Mouse (Mus musculus): ENCODE results near the gene Ccdc13.

Gene Ccdc13

DNA sequence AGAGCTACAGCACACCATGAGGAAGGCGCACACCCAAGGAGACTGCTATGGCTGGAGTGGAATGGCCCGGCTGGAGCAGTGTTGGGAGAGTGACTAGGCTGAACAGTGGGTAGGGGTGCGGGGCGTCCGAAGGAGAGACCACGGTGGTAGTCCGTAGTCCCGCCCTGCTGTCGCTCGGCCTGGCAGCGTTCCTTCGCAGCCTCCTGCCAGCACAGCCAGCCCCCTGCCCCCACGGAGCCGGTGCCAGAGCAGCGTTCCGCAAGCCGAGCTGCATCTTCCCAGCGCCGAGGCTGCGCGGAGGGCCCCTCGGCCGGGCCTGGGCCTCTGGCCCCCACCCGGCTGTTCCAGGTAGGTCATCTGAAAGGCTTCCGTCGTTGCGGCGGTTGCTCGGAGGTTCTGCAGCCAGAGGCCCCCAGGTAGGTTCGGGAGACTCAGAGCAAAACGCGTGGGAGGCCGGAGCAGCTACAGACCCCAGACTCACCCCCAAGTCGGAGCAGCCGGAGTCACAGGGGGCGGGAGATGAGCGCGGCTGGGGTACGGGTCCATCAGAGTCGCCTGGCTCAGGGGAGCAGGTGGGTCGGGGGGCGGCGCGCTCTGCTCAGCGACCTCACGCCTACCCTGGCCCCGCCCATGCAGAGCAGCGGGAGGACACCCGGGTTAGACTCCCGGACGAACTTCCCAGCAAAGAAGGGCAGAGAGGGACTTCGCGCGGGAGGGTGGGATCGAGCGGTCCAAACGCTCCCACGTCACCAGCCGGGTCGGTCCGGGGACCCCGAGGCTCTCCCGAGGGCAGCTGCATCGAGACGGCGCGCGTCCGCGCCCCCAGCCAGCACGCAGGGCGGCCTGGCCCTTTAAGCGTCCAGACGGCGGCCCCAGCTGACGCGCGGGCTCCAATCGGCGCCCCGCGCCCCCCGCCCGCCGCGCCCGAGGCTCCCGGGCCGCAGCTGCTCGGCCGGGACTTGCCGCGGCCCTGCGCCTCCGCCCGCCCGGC, 79.9 kb downstream of the Ccdc13 start, which contains the start of gene Zfp651:
TSS of gene Zfp651 (plus strand) at position 240 of the 991 bp plus-strand sequence.
- DNase-seq, result peak; percentile 84

DNA sequence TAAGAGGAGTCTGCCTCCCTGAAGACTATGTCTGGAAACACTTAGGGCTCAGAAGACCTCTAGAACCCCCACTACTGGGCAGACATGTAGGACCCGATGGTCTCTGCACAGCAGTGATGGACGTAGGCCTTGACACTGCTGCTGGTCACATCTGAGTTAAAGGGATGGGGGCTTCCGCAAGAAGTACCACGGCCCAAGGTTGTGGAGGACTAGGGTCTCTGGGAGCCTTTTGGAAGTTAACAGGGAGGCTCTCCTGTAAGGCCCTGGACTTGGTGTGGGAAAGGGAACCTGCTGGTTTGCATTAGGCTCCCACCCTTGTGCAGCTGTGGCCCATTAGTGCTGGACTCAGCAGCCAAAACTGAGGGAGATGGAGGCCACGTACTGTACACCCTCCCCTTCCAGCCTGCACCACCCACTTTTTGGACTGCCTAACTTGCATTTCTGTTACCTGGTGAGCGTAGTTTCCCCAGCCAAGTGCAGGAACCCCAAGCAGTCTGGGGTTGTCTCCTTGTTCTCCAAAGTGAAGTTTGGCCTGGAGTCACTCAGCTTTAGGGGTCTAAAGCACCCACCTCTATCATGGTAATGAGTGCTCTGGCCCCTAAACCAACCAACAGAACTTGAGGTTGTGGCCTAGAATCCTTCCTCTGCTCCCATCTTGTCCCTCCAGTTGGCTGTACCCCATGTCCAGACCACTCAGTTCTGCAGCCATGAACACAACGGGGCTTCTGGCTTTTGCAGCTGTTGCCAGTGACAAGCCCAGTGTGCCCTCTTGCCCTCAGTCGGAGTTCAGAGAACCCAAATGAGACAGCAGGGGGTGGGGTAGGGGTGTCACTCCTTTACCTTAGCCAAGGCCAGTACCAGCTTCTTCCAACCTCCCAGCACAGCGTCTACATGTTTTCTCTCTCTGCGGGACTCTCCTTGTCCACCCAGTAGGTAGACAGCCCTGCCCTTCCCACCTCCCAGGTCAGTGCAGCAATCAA, 81.1 kb downstream of the Ccdc13 start:
- no peak for DNase-seq

DNA sequence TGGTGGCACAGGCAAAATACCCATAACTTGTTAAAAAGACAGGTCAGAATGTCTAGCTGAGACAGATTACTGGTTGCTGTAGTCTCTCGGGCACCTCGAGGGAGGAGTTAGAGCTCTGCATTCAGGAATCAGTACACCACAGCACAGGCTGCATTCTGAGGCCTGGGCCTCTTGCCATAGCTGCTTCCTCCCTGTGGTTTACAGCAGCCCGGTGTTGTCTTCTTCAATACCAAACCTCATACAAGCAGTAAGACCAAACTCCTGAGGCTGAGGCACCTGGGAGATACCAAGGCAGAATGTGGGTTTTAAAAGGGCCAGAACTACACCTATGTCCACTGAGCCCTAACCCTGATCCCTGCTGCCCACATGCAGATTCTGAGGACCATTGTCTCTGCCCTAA, 81.8 kb downstream of the Ccdc13 start:
- DNase-seq, result no peak

DNA sequence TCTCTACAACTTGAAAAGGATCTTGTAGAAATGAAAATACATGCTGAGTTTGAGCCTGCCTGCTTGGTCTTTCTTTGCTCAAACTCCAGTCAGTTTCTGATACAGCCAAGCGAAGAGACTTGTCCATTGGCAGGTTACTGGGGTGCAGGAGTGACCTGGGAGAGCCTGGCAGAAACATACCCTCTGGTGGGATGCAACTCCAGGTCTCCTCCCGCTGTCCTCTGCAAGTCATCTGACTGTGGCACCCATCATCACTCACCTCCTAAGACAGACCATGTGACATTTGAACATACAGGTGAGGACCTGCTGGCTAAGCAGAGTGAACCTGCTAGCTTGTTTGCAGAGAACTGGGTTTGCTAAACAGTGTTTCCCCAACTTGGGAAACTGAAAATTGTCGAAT, 82.5 kb downstream of the Ccdc13 start:
- DNase-seq, result no peak

DNA sequence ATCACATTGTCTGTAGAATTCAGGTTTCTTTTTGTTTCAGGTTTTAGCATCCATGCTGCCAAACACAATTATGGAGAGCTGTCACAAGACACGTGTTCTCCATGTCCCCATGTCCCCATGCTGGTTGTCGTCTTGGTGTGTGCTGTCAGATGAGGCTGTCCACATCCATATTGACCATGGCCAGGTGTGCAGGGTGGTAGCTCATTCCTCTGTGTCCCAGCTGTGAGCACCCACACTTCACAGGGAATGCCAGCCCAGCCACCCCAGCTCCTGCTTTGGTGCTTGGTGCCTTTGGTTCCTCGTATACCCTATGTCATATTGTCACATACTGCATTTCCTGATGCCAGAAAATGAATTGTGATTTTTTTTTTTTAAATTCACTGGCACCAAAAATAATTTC, 84.6 kb downstream of the Ccdc13 start:
- DNase-seq, result no peak

DNA sequence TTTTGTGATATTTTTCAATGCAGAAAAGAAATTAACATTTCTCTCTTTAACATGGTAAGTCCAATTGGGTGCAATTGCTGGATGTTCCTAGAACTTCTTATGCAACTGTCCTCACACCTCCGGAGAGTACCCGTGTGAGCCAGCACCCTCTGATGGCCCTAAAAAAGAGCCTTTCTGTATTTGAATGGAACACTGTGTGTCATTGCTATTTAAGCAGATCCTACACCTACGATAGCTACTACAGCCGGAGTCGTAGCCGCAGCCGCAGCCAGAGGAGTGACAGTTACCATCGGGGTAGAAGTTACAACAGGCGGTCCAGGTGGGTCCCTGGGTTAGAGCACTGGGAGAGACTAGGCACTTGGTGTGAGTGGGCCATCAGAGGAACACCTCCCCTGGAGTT, 86.5 kb downstream of the Ccdc13 start:
- no peak for DNase-seq
